26 mouse cellular contexts compared by ENCODE assay signal in the genomic region with DNA sequence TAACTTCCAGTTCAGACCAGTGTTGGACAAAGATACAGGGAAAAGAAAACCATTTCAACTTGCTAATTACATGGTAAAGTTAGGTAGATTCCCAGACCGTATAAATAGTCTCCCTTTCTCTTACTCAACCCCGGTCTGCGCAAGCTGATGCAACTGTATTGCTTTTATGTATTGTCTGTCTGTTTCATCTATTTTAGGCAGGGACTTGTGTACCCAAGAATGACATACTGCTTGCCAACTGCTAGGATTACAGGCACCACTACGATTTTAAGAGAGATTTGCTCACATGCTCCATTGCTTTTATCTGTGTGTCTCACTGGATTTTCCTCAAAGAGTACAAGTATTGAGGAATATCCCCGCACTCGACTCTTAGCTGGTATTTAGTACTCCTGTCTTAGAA. TPM values are rescaled to one million over a fixed set of nuclear protein-coding genes. Genes with fewer than 3 reads are reported as not detected.
A peak's percentile ranks its signal among the peaks of the same experiment; 100 is the strongest.
DNase-seq lines count a peak whose midpoint lies in the region; ATAC-seq and TF ChIP-seq lines count a peak whose summit lies in the region.
"Had no signal": no experiment of that assay in that cellular context is flagged by ENCODE, and none has a peak within 500 bp of the region (broad histone marks: within the 10 kb centered on the region; RNA-seq: fewer than 3 reads in every experiment).

No protein-coding gene starts in this region.

- TF ChIP-seq CTCF in liver, postnatal 0 days (IDR thresholded peaks at IDR 0.05; ENCODE audit: low read depth) = no peak

- H3K27ac ChIP-seq in liver, postnatal 0 days (ENCODE audit: low read depth) = peak overlapping the region; percentile 90; the same call in 1 of the 2 replicates
- H3K27ac ChIP-seq in liver, embryonic 12.5 days = no peak overlapping the region
- H3K27ac ChIP-seq: embryonic facial prominence, embryonic 13.5 days; embryonic facial prominence, embryonic 15.5 days; forebrain, embryonic 12.5 days had no signal

- peak; percentile 51 for ATAC-seq in liver, postnatal 0 days
- no peak for ATAC-seq in liver, embryonic 12.5 days
- ATAC-seq in megakaryocyte progenitor cell, adult 5-6 weeks (replicated peaks; ENCODE audit: poor library complexity) = no peak
- ATAC-seq: activated CD4-positive, CD25-positive, alpha-beta regulatory T cell, adult 4 months; Patski had no signal

- H3K9ac ChIP-seq in liver, postnatal 0 days (replicated peaks) = no peak overlapping the region
- no peak overlapping the region for H3K9ac ChIP-seq in liver, embryonic 12.5 days

- H3K36me3 ChIP-seq in liver, postnatal 0 days (replicated peaks; ENCODE audit: insufficient read depth, low read length) = no peaks in the 10 kb centered on the region
- peaks cover 23% of the 10 kb centered on the region for H3K36me3 ChIP-seq in liver, embryonic 12.5 days

- H3K9me3 ChIP-seq in liver, postnatal 0 days (ENCODE audit: low read length) = no peaks in the 10 kb centered on the region
- H3K9me3 ChIP-seq in liver, embryonic 12.5 days (replicated peaks) = no peaks in the 10 kb centered on the region; the same call in 1 of the 2 replicates
- H3K9me3 ChIP-seq: embryonic facial prominence, embryonic 15.5 days; G1E had no signal

- peaks cover 12% of the 10 kb centered on the region for H3K4me1 ChIP-seq in liver, postnatal 0 days (ENCODE audit: insufficient read depth)
- peaks cover 28% of the 10 kb centered on the region for H3K4me1 ChIP-seq in liver, embryonic 12.5 days

- no peaks in the 10 kb centered on the region for H3K27me3 ChIP-seq in liver, postnatal 0 days (ENCODE audit: insufficient read depth, low read length)
- H3K27me3 ChIP-seq in liver, embryonic 12.5 days (replicated peaks) = no peaks in the 10 kb centered on the region
- H3K27me3 ChIP-seq: embryonic facial prominence, embryonic 13.5 days; embryonic facial prominence, embryonic 15.5 days; forebrain, embryonic 12.5 days; Patski had no signal

- DNase-seq in liver, postnatal 0 days = no peak
- peak; percentile 3 for DNase-seq in induced T-regulatory cell, adult 2 months (ENCODE audit: low read depth)
- DNase-seq in naive thymus-derived CD4-positive, alpha-beta T cell, adult 2 months (ENCODE audit: low read depth) = peak; percentile 13
- DNase-seq in left cerebral cortex, adult 18-20 months (ENCODE audit: low spot score in 2 of 2) = no peak
- DNase-seq: adrenal gland, adult 2 months; adrenal gland, postnatal 10 days; adrenal gland, postnatal 25 days; cerebellum, adult 11 months; cerebellum, adult 18-20 months; cerebellum, adult 8-10 months; cerebellum, adult 9-11 months; cerebellum, postnatal 14 days; cerebellum, postnatal 36 days; embryo, embryonic 11 days had no signal

- H3K4me2 ChIP-seq in liver, postnatal 0 days (ENCODE audit: low read depth, low read length) = no peak overlapping the region
- H3K4me2 ChIP-seq in liver, embryonic 12.5 days = no peak overlapping the region

- WGBS in liver, postnatal 0 days (ENCODE audit: insufficient replicate concordance) = 67% methylated on average over 6 of the region's 6 CpGs
- 82% methylated on average over 6 of the region's 6 CpGs for WGBS in liver, embryonic 12.5 days (ENCODE audit: insufficient replicate concordance)

- no peak for TF ChIP-seq EP300 in liver, postnatal 0 days (IDR thresholded peaks at IDR 0.05; ENCODE audit: low read depth)

- H3K4me3 ChIP-seq in liver, postnatal 0 days (ENCODE audit: low read depth, low read length) = no peak overlapping the region
- no peak overlapping the region for H3K4me3 ChIP-seq in liver, embryonic 12.5 days

RNA-seq across cellular contexts. Expression of a gene that starts 0.9 kb away (rescaled TPM):
- polyA plus RNA-seq in liver, postnatal 0 days (2015; fragmentation: Nextera tagmentation; extraction: Ambion mirVana) = 323 and 339 TPM in 2 replicates
- polyA plus RNA-seq in liver, embryonic 12.5 days (2016; fragmentation: Nextera tagmentation; extraction: Ambion mirVana) = 249 and 261 TPM in 2 replicates
- total RNA-seq in megakaryocyte progenitor cell, adult 5-6 weeks (2015) = 173 and 202 TPM in 2 replicates
- total RNA-seq in megakaryocyte progenitor cell, adult 5-6 weeks (2017) = 307 and 320 TPM in 2 replicates
- 100 to 1,000 TPM; 232 to 247 TPM for total RNA-seq in left cerebral cortex, adult 18-20 months (2021)

RNA-seq across cellular contexts. Expression of a gene that starts 18.6 kb away (rescaled TPM):
- 2.0 and 2.1 TPM in 2 replicates for polyA plus RNA-seq in liver, postnatal 0 days (2015; fragmentation: Nextera tagmentation; extraction: Ambion mirVana)
- 0.13 TPM in 1 of 2 replicates, not detected in the other for polyA plus RNA-seq in liver, embryonic 12.5 days (2016; fragmentation: Nextera tagmentation; extraction: Ambion mirVana)
- total RNA-seq in megakaryocyte progenitor cell, adult 5-6 weeks (2015) = not detected in 2 replicates
- total RNA-seq in megakaryocyte progenitor cell, adult 5-6 weeks (2017) = not detected in 2 replicates
- 10 to 100 TPM; 17.3 to 20.7 TPM for total RNA-seq in left cerebral cortex, adult 18-20 months (2021)
- total RNA-seq: common myeloid progenitor, adult 5-6 weeks had no signal
- polyA plus RNA-seq: activated CD4-positive, CD25-positive, alpha-beta regulatory T cell, adult 4 months; C2C12; embryonic facial prominence, embryonic 11.5 days; erythroblast, embryonic 14.5 days; G1E had no signal

RNA-seq across cellular contexts. Expression of a gene that starts 27.5 kb away (rescaled TPM):
- 14.5 and 16.2 TPM in 2 replicates for polyA plus RNA-seq in liver, postnatal 0 days (2015; fragmentation: Nextera tagmentation; extraction: Ambion mirVana)
- polyA plus RNA-seq in liver, embryonic 12.5 days (2016; fragmentation: Nextera tagmentation; extraction: Ambion mirVana) = 48.7 and 50.5 TPM in 2 replicates
- 59.2 and 74.4 TPM in 2 replicates for total RNA-seq in megakaryocyte progenitor cell, adult 5-6 weeks (2015)
- 35.1 and 40.5 TPM in 2 replicates for total RNA-seq in megakaryocyte progenitor cell, adult 5-6 weeks (2017)
- 10 to 100 TPM in 1 of 2 experiments, 1 to 10 TPM in 1; 9.8 to 10.4 TPM for total RNA-seq in left cerebral cortex, adult 18-20 months (2021)

RNA-seq across cellular contexts. Expression of a gene that starts 52.2 kb away (rescaled TPM):
- polyA plus RNA-seq in liver, postnatal 0 days (2015; fragmentation: Nextera tagmentation; extraction: Ambion mirVana) = 3.9 and 5.0 TPM in 2 replicates
- 9.8 and 9.9 TPM in 2 replicates for polyA plus RNA-seq in liver, embryonic 12.5 days (2016; fragmentation: Nextera tagmentation; extraction: Ambion mirVana)
- 5.9 and 6.7 TPM in 2 replicates for total RNA-seq in megakaryocyte progenitor cell, adult 5-6 weeks (2015)
- 3.3 and 5.1 TPM in 2 replicates for total RNA-seq in megakaryocyte progenitor cell, adult 5-6 weeks (2017)
- total RNA-seq in left cerebral cortex, adult 18-20 months (2021) = 1 to 10 TPM; 3.5 to 3.6 TPM
- polyA plus RNA-seq: C2C12, G1E, Patski had no signal

Comparison
In these comparisons a context has a peak if more than half of its experiments do, and no peak if none do; other contexts are left out.
1. DNase-seq: peak in induced T-regulatory cell, adult 2 months (single experiment) and naive thymus-derived CD4-positive, alpha-beta T cell, adult 2 months (single experiment); none in liver, postnatal 0 days (single experiment) and left cerebral cortex, adult 18-20 months (0 of 2).
2. RNA of a gene that starts 18.6 kb away (total RNA-seq): 17.3 to 20.7 TPM in left cerebral cortex, adult 18-20 months; not detected in megakaryocyte progenitor cell, adult 5-6 weeks; every median in the first group is over 10 times any median in the second.